Mouse (Mus musculus) liver, embryonic 11.5 days (tissue): ENCODE results near the gene Tecta. TPM values are rescaled to one million over a fixed set of nuclear protein-coding genes. Genes with fewer than 3 reads are reported as not detected.

Source experiments
- microRNA-seq: library from miRNA; unstranded; fragments of <30 nt; microRNA quantifications from one replicate; pipeline ENCODE4, GENCODE M21; 2017; ENCODE audit warnings: borderline number of aligned reads
- polyA plus RNA-seq: library from polyadenylated mRNA; unstranded; fragments of >200 nt; fragmentation: Nextera tagmentation; extraction: Ambion mirVana; gene quantifications from 2 replicates; pipeline ENCODE4 v1.2.1, GENCODE M21; 2014

Gene Tecta
- polyA plus RNA-seq, 1 experiment from 2014 or later: 0.08 TPM

Small RNA genes lying within 50 kb of the gene (microRNA-seq; reads per million reads assigned to microRNA genes)
- gene Gm44311: not detected

Other genes starting within 250 kb of the Tecta start
- 71.4 and 80.4 TPM in 2 replicates for gene Sc5d, start 135.7 kb downstream of the Tecta start, polyA plus RNA-seq
- gene Tbcel, start 107.9 kb upstream of the Tecta start, polyA plus RNA-seq: 6.4 TPM in 2 replicates